Mouse (Mus musculus) lung, adult 2 months (tissue): ENCODE measurements around the gene Cox15. TPM values are rescaled to one million over a fixed set of nuclear protein-coding genes. Genes with fewer than 3 reads are reported as not detected.
A peak's percentile ranks its signal among the peaks of the same experiment; 100 is the strongest.

Experiments
- DNase-seq: peaks from one replicate; pipeline ENCODE4 v3.0.0; 2022
- H3K4me1 ChIP-seq: fragments of 200-500 bp; 2 replicates; pipeline ENCODE4 v1.6.1; 2011; ENCODE audit warnings: low read length; ENCODE audit not compliant: control insufficient read depth, insufficient read depth
- H3K4me3 ChIP-seq: fragments of 200-500 bp; replicated peaks from 2 replicates; pipeline ENCODE3; 2011; ENCODE audit warnings: low read depth, mild to moderate bottlenecking, control low read depth, low read length; ENCODE audit errors: extremely low read depth
- CTCF ChIP-seq: fragments of 200-500 bp; IDR thresholded peaks from 2 replicates; pipeline ENCODE4 v1.5.1; 2011; ENCODE audit warnings: mild to moderate bottlenecking, low read length, control low read depth; ENCODE audit not compliant: insufficient read depth
- POLR2A ChIP-seq: fragments of 200-500 bp; IDR thresholded peaks from 2 replicates; pipeline ENCODE4 v1.6.1; 2011; ENCODE audit warnings: low read depth, mild to moderate bottlenecking, control low read depth, low read length, borderline replicate concordance; ENCODE audit errors: extremely low read depth
- WGBS: fragments of 180-500 bp; shearing (Covaris S2); methylation state at CpG from one replicate; pipeline ENCODE4 v1.1.7; 2018; 5-methylcytosine and 5-hydroxymethylcytosine counted together
- polyA plus RNA-seq: library from polyadenylated mRNA; depleted of rRNA; stranded (reverse); fragments of >200 nt; gene quantifications from 2 replicates; pipeline ENCODE4 v1.2.3, GENCODE M21; 2012; rRNA removed

The Cox15 gene
- polyA plus RNA-seq, 1 experiment, result 10.4 TPM

- WGBS, result 93% methylated on average over 14 of the region's 14 CpGs
- DNase-seq, result no peak
- TF ChIP-seq POLR2A (no peak), CTCF (no peak)
- Histone ChIP-seq H3K4me1 (no peaks in the 10 kb centered on the region; the same call in 1 of the 2 replicates), H3K4me3 (no peak overlapping the region)
These were observed 60.0 kb downstream of the Cox15 start for GRCm38 (mm10) chr19:43692815-43693214.

GRCm38 (mm10) chr19:43689419-43690246, 63.2 kb downstream of the Cox15 start, which contains the start of gene Entpd7:
TSS of gene Entpd7 (plus strand) at chr19:43689672.
- peak; percentile 92 for DNase-seq
- under 1% methylated on average over 60 of the region's 60 CpGs for WGBS

More at GRCm38 (mm10) chr19:43689419-43690246, 63.2 kb downstream of the Cox15 start, which contains the start of gene Entpd7:
- peak; percentile 94; the same call in 1 of the 2 replicates for TF ChIP-seq POLR2A
- TF ChIP-seq CTCF, result 0 out of 2 replicates have a peak, but pooled peaks have one; percentile 29
- peak within 1 kb of the TSS; percentile 81 for H3K4me3 ChIP-seq
- no peaks in the 10 kb centered on the region; the same call in 1 of the 2 replicates for H3K4me1 ChIP-seq

Other genes starting within 250 kb of the Cox15 start
- 14.1 and 21.7 TPM in 2 replicates for gene Got1, start 228.4 kb downstream of the Cox15 start, polyA plus RNA-seq
- gene Nkx2-3, start 140.7 kb downstream of the Cox15 start, polyA plus RNA-seq, result 0.05 TPM in 1 of 2 replicates, not detected in the other
- 62.9 and 74.4 TPM in 2 replicates for gene Slc25a28, start 78.1 kb downstream of the Cox15 start, polyA plus RNA-seq
- gene Entpd7, start 63.3 kb downstream of the Cox15 start, polyA plus RNA-seq, result 3.4 and 4.1 TPM in 2 replicates
- 2.6 and 4.8 TPM in 2 replicates for gene Cutc, start within 50 bp of the Cox15 start, polyA plus RNA-seq
- 0.01 and 0.13 TPM in 2 replicates for gene Abcc2, start 29.2 kb upstream of the Cox15 start, polyA plus RNA-seq
- gene Dnmbp, start 187.2 kb upstream of the Cox15 start, polyA plus RNA-seq, result 17.1 and 18.6 TPM in 2 replicates
- 4.3 and 5.0 TPM in 2 replicates for gene Cpn1, start 233.6 kb upstream of the Cox15 start, polyA plus RNA-seq